In the genomic region with DNA sequence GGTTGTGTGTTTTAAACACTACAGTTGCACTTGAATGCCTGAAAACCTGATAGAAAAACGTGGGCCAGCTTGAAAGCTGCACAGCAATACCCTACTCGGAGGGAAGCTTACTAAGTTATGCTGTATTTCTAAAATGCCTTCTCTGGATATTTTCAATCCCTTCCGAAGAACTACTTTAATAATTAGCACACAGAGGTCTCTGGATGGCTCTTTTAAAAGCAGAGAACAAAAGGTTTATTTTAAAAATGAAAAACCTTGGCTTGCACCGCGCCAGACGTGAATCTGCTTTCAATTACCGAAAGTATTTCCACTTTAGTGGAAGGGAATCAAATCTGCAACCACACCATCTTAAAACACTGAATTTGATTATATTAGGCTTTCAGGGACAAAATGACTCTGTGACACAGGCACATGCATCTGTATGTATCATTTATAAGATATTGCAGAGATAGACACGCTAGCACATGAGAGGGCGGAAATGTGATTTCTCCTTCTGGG, we compare ENCODE assay signal across 7 mouse cellular contexts.
DNase-seq lines count a peak whose midpoint lies in the region; ATAC-seq and TF ChIP-seq lines count a peak whose summit lies in the region.

No protein-coding gene starts in this region.

- ATAC-seq in neural tube, embryonic 11.5 days (ENCODE audit: insufficient read depth, low FRiP score, low TSS enrichment), result no peak
- ATAC-seq in heart, embryonic 15.5 days (replicated peaks; ENCODE audit: insufficient number of reproducible peaks, insufficient read depth, low FRiP score, low read depth), result no peak
- no peak for ATAC-seq in liver, embryonic 14.5 days (ENCODE audit: insufficient read depth)
- no peak for ATAC-seq in megakaryocyte progenitor cell, adult 5-6 weeks (replicated peaks; ENCODE audit: poor library complexity)

- peaks cover 11% of the 10 kb centered on the region for H3K4me1 ChIP-seq in neural tube, embryonic 11.5 days (ENCODE audit: control insufficient read depth, insufficient read depth, low read length)
- H3K4me1 ChIP-seq in heart, embryonic 15.5 days (replicated peaks), result peaks cover 2% of the 10 kb centered on the region; the same call in 1 of the 2 replicates
- H3K4me1 ChIP-seq in liver, embryonic 14.5 days (replicated peaks; ENCODE audit: control insufficient read depth in 2 of 2, insufficient read depth in 2 of 2, low read length in 1 of 2), result no peaks in the 10 kb centered on the region

- peak overlapping the region; percentile 55 for H3K9ac ChIP-seq in neural tube, embryonic 11.5 days (ENCODE audit: low read length)
- H3K9ac ChIP-seq in heart, embryonic 15.5 days, result peak overlapping the region; percentile 73; the same call in 1 of the 2 replicates
- no peak overlapping the region for H3K9ac ChIP-seq in liver, embryonic 14.5 days (replicated peaks)

- intact Hi-C loops in left cerebral cortex, postnatal 14 days (cut with DNase I), result no loop called here

- peak overlapping the region; percentile 74 for H3K4me2 ChIP-seq in neural tube, embryonic 11.5 days (ENCODE audit: low read depth)
- H3K4me2 ChIP-seq in heart, embryonic 15.5 days, result peak overlapping the region; percentile 99
- H3K4me2 ChIP-seq in liver, embryonic 14.5 days (ENCODE audit: low read depth), result peak overlapping the region; percentile 44

- TF ChIP-seq CTCF in liver, embryonic 14.5 days (IDR thresholded peaks at IDR 0.05; ENCODE audit: low read depth), result no peak

- H3K4me3 ChIP-seq in neural tube, embryonic 11.5 days (ENCODE audit: low read depth, low read length), result peak overlapping the region; percentile 57
- H3K4me3 ChIP-seq in heart, embryonic 15.5 days, result peak overlapping the region; percentile 92
- peak overlapping the region; percentile 24 to 55; a peak in 3 of 4 replicates for H3K4me3 ChIP-seq in liver, embryonic 14.5 days (ENCODE audit: insufficient read depth in 1 of 2, low read depth in 2 of 2, low read length in 2 of 2)

- no peaks in the 10 kb centered on the region for H3K9me3 ChIP-seq in neural tube, embryonic 11.5 days (ENCODE audit: control insufficient read depth, low read length)
- no peaks in the 10 kb centered on the region for H3K9me3 ChIP-seq in heart, embryonic 15.5 days (replicated peaks)
- no peaks in the 10 kb centered on the region for H3K9me3 ChIP-seq in liver, embryonic 14.5 days (ENCODE audit: control insufficient read depth, low read length)

- under 1% methylated on average over 9 of the region's 9 CpGs for WGBS in neural tube, embryonic 11.5 days
- 3% methylated on average over 9 of the region's 9 CpGs for WGBS in heart, embryonic 15.5 days
- 4% methylated on average over 9 of the region's 9 CpGs for WGBS in liver, embryonic 14.5 days (ENCODE audit: insufficient replicate concordance)

- H3K27ac ChIP-seq in neural tube, embryonic 11.5 days (ENCODE audit: low read depth, low read length), result no peak overlapping the region
- H3K27ac ChIP-seq in heart, embryonic 15.5 days, result no peak overlapping the region
- H3K27ac ChIP-seq in liver, embryonic 14.5 days, result no peak overlapping the region

- no peaks in the 10 kb centered on the region for H3K36me3 ChIP-seq in neural tube, embryonic 11.5 days (ENCODE audit: control insufficient read depth, insufficient read depth, low read length)
- H3K36me3 ChIP-seq in heart, embryonic 15.5 days, result no peaks in the 10 kb centered on the region
- H3K36me3 ChIP-seq in liver, embryonic 14.5 days (replicated peaks; ENCODE audit: control insufficient read depth, insufficient read depth, low read depth), result no peaks in the 10 kb centered on the region

- no peak for TF ChIP-seq EP300 in liver, embryonic 14.5 days (IDR thresholded peaks at IDR 0.05; ENCODE audit: low read depth)

- H3K27me3 ChIP-seq in neural tube, embryonic 11.5 days (ENCODE audit: control insufficient read depth, insufficient read depth, low read length), result no peaks in the 10 kb centered on the region
- peaks cover 10% of the 10 kb centered on the region; the same call in 1 of the 2 replicates for H3K27me3 ChIP-seq in heart, embryonic 15.5 days
- H3K27me3 ChIP-seq in liver, embryonic 14.5 days (ENCODE audit: control insufficient read depth, insufficient read depth, low read length), result peaks cover 25% of the 10 kb centered on the region

- DNase-seq in neural tube, embryonic 11.5 days (ENCODE audit: low spot score), result peak; percentile 26
- DNase-seq in neural tube, embryonic 10.5 days (ENCODE audit: extremely low spot score, low spot score), result no peak
- no peak for DNase-seq in liver, embryonic 14.5 days (ENCODE audit: low read depth in 3 of 3, low spot score in 3 of 3)
- no peak for DNase-seq in left cerebral cortex, postnatal 14 days (ENCODE audit: low spot score in 2 of 2)
- DNase-seq in c-Kit-positive CD71-positive TER-119-positive erythroid progenitor cells, embryonic 14.5 days (ENCODE audit: low spot score), result no peak

Comparison
In these comparisons a context has a peak if more than half of its experiments do, and no peak if none do; other contexts are left out.
1. H3K4me2 ChIP-seq: peak in every context shown above with its lines; median percentile 99 in heart, embryonic 15.5 days; 74 in neural tube, embryonic 11.5 days; 44 in liver, embryonic 14.5 days.
2. H3K4me3 ChIP-seq: peak in every context shown above with its lines; median percentile 92 in heart, embryonic 15.5 days; 57 in neural tube, embryonic 11.5 days; 40 in liver, embryonic 14.5 days.